Mouse (Mus musculus): ENCODE results near the gene Slc48a1. TPM values are rescaled to one million over a fixed set of nuclear protein-coding genes. Genes with fewer than 3 reads are reported as not detected.

Slc48a1 gene
- polyA plus RNA-seq (2015; fragmentation: Nextera tagmentation; extraction: Ambion mirVana), result 85.7 and 90.1 TPM in 2 replicates

- H3K9ac ChIP-seq, result no peak within 1 kb of the TSS
- no peak for ATAC-seq (replicated peaks)
These were observed at the start of gene Slc48a1 for GRCm38 (mm10) chr15:97778311-97779098. Gene Slc48a1 (plus strand): TSS chr15:97778520.

GRCm38 (mm10) chr15:97728804-97729203, 49.5 kb upstream of the Slc48a1 start:
- Histone ChIP-seq H3K27me3 (replicated peaks) (no peaks in the 10 kb centered on the region), H3K27ac (no peak overlapping the region), H3K4me2 (no peak overlapping the region), H3K9ac (no peak overlapping the region), H3K36me3 (replicated peaks) (no peaks in the 10 kb centered on the region), H3K9me3 (no peaks in the 10 kb centered on the region), H3K4me1 (no peaks in the 10 kb centered on the region), H3K4me3 (no peak overlapping the region)
- 58% methylated on average over 7 of the region's 7 CpGs for WGBS
- ATAC-seq (replicated peaks), result no peak

More at GRCm38 (mm10) chr15:97778311-97779098, at the start of gene Slc48a1:
- 76% methylated on average over 8 of the region's 8 CpGs for WGBS
- Histone ChIP-seq H3K9me3 (no peaks in the 10 kb centered on the region), H3K27ac (no peak within 1 kb of the TSS), H3K27me3 (replicated peaks) (peaks cover 20% of the 10 kb centered on the region; the same call in 1 of the 2 replicates), H3K4me3 (no peak within 1 kb of the TSS), H3K4me1 (peaks cover 7% of the 10 kb centered on the region; the same call in 1 of the 2 replicates), H3K36me3 (replicated peaks) (no peaks in the 10 kb centered on the region), H3K4me2 (no peak within 1 kb of the TSS)

GRCm38 (mm10) chr15:97730365-97730764, 48.0 kb upstream of the Slc48a1 start:
- no peaks in the 10 kb centered on the region for H3K4me1 ChIP-seq
- H3K9ac ChIP-seq, result no peak overlapping the region
- WGBS, result 58% methylated on average over 6 of the region's 6 CpGs
- H3K4me3 ChIP-seq, result no peak overlapping the region
- H3K27ac ChIP-seq, result no peak overlapping the region
- ATAC-seq (replicated peaks), result no peak
- H3K9me3 ChIP-seq, result no peaks in the 10 kb centered on the region
- H3K4me2 ChIP-seq, result no peak overlapping the region
- no peaks in the 10 kb centered on the region for H3K36me3 ChIP-seq (replicated peaks)
- H3K27me3 ChIP-seq (replicated peaks), result no peaks in the 10 kb centered on the region

GRCm38 (mm10) chr15:97731111-97731510, 47.2 kb upstream of the Slc48a1 start, which contains the start of gene Endou:
Gene Endou (minus strand): TSS chr15:97731339.
- Histone ChIP-seq H3K9ac (no peak within 1 kb of the TSS), H3K4me2 (no peak within 1 kb of the TSS), H3K4me3 (no peak within 1 kb of the TSS), H3K4me1 (no peaks in the 10 kb centered on the region), H3K27ac (no peak within 1 kb of the TSS), H3K36me3 (replicated peaks) (no peaks in the 10 kb centered on the region), H3K27me3 (replicated peaks) (no peaks in the 10 kb centered on the region), H3K9me3 (no peaks in the 10 kb centered on the region)
- 94% methylated on average over 8 of the region's 8 CpGs for WGBS
- ATAC-seq (replicated peaks), result no peak

- Histone ChIP-seq H3K36me3 (replicated peaks) (no peaks in the 10 kb centered on the region), H3K27me3 (replicated peaks) (no peaks in the 10 kb centered on the region), H3K4me2 (no peak overlapping the region), H3K27ac (no peak overlapping the region), H3K4me3 (no peak overlapping the region), H3K9me3 (no peaks in the 10 kb centered on the region), H3K4me1 (no peaks in the 10 kb centered on the region), H3K9ac (no peak overlapping the region)
- 92% methylated on average over 11 of the region's 11 CpGs for WGBS
- ATAC-seq (replicated peaks), result no peak
These were observed 46.3 kb upstream of the Slc48a1 start for GRCm38 (mm10) chr15:97731988-97732387.

GRCm38 (mm10) chr15:97738923-97739322, 39.4 kb upstream of the Slc48a1 start:
- Histone ChIP-seq H3K4me1 (peaks cover 7% of the 10 kb centered on the region; the same call in 1 of the 2 replicates), H3K27me3 (replicated peaks) (no peaks in the 10 kb centered on the region), H3K4me2 (no peak overlapping the region), H3K9ac (no peak overlapping the region), H3K27ac (no peak overlapping the region), H3K36me3 (replicated peaks) (no peaks in the 10 kb centered on the region), H3K4me3 (no peak overlapping the region), H3K9me3 (no peaks in the 10 kb centered on the region)
- ATAC-seq (replicated peaks), result no peak
- 93% methylated on average over 7 of the region's 7 CpGs for WGBS

GRCm38 (mm10) chr15:97740283-97740732, 38.0 kb upstream of the Slc48a1 start:
- 83% methylated on average over 9 of the region's 9 CpGs for WGBS
- no peak overlapping the region for H3K27ac ChIP-seq
- H3K4me3 ChIP-seq, result no peak overlapping the region
- H3K9ac ChIP-seq, result no peak overlapping the region
- no peaks in the 10 kb centered on the region for H3K9me3 ChIP-seq
- no peak overlapping the region for H3K4me2 ChIP-seq
- no peaks in the 10 kb centered on the region for H3K36me3 ChIP-seq (replicated peaks)
- ATAC-seq (replicated peaks), result no peak
- peaks cover 12% of the 10 kb centered on the region; the same call in 1 of the 2 replicates for H3K4me1 ChIP-seq
- H3K27me3 ChIP-seq (replicated peaks), result no peaks in the 10 kb centered on the region

- no peaks in the 10 kb centered on the region for H3K27me3 ChIP-seq (replicated peaks)
- no peaks in the 10 kb centered on the region for H3K36me3 ChIP-seq (replicated peaks)
- peaks cover 12% of the 10 kb centered on the region; the same call in 1 of the 2 replicates for H3K4me1 ChIP-seq
- WGBS, result 86% methylated on average over 12 of the region's 12 CpGs
- H3K4me3 ChIP-seq, result no peak overlapping the region
- no peak overlapping the region for H3K4me2 ChIP-seq
- H3K9ac ChIP-seq, result no peak overlapping the region
- no peak for ATAC-seq (replicated peaks)
- H3K9me3 ChIP-seq, result no peaks in the 10 kb centered on the region
- no peak overlapping the region for H3K27ac ChIP-seq
These were observed 36.7 kb upstream of the Slc48a1 start for GRCm38 (mm10) chr15:97741662-97742061.

- WGBS, result 49% methylated on average over 7 of the region's 7 CpGs
- no peak overlapping the region for H3K4me3 ChIP-seq
These were observed 36.2 kb upstream of the Slc48a1 start for GRCm38 (mm10) chr15:97742074-97742473.

GRCm38 (mm10) chr15:97742600-97742999, 35.7 kb upstream of the Slc48a1 start:
- H3K9me3 ChIP-seq, result no peaks in the 10 kb centered on the region
- no peaks in the 10 kb centered on the region for H3K36me3 ChIP-seq (replicated peaks)
- H3K4me2 ChIP-seq, result no peak overlapping the region
- H3K4me1 ChIP-seq, result peaks cover 12% of the 10 kb centered on the region; the same call in 1 of the 2 replicates
- no peak for ATAC-seq (replicated peaks)
- 0 out of 2 replicates have a peak overlapping the region, but pooled peaks have one; percentile 2 for H3K27ac ChIP-seq
- no peak overlapping the region for H3K4me3 ChIP-seq
- H3K9ac ChIP-seq, result no peak overlapping the region
- 0 out of 2 replicates have a peak, but pooled peaks cover 5% of the 10 kb centered on the region for H3K27me3 ChIP-seq (replicated peaks)
- 50% methylated on average over 4 of the region's 4 CpGs for WGBS

More at GRCm38 (mm10) chr15:97742074-97742473, 36.2 kb upstream of the Slc48a1 start:
- 0 out of 2 replicates have a peak overlapping the region, but pooled peaks have one; percentile 2 for H3K27ac ChIP-seq
- H3K4me1 ChIP-seq, result peaks cover 12% of the 10 kb centered on the region; the same call in 1 of the 2 replicates
- H3K4me2 ChIP-seq, result no peak overlapping the region
- no peaks in the 10 kb centered on the region for H3K9me3 ChIP-seq
- H3K36me3 ChIP-seq (replicated peaks), result no peaks in the 10 kb centered on the region
- ATAC-seq (replicated peaks), result no peak
- 0 out of 2 replicates have a peak, but pooled peaks cover 4% of the 10 kb centered on the region for H3K27me3 ChIP-seq (replicated peaks)
- no peak overlapping the region for H3K9ac ChIP-seq

- H3K27me3 ChIP-seq (replicated peaks), result 0 out of 2 replicates have a peak, but pooled peaks cover 5% of the 10 kb centered on the region
- peaks cover 12% of the 10 kb centered on the region; the same call in 1 of the 2 replicates for H3K4me1 ChIP-seq
- no peak overlapping the region for H3K4me3 ChIP-seq
- no peak overlapping the region for H3K27ac ChIP-seq
- 86% methylated on average over 5 of the region's 5 CpGs for WGBS
- no peak overlapping the region for H3K4me2 ChIP-seq
- ATAC-seq (replicated peaks), result no peak
- H3K9me3 ChIP-seq, result no peaks in the 10 kb centered on the region
- H3K9ac ChIP-seq, result no peak overlapping the region
- H3K36me3 ChIP-seq (replicated peaks), result no peaks in the 10 kb centered on the region
These were observed 35.1 kb upstream of the Slc48a1 start for GRCm38 (mm10) chr15:97743210-97743609.

- H3K4me2 ChIP-seq, result no peak overlapping the region
- WGBS, result 77% methylated on average over 12 of the region's 12 CpGs
- H3K9me3 ChIP-seq, result no peaks in the 10 kb centered on the region
- no peak overlapping the region for H3K4me3 ChIP-seq
- H3K36me3 ChIP-seq (replicated peaks), result no peaks in the 10 kb centered on the region
- H3K27me3 ChIP-seq (replicated peaks), result 0 out of 2 replicates have a peak, but pooled peaks cover 5% of the 10 kb centered on the region
- ATAC-seq (replicated peaks), result no peak
- no peak overlapping the region for H3K27ac ChIP-seq
- H3K9ac ChIP-seq, result no peak overlapping the region
- H3K4me1 ChIP-seq, result peaks cover 12% of the 10 kb centered on the region; the same call in 1 of the 2 replicates
These were observed 34.3 kb upstream of the Slc48a1 start for GRCm38 (mm10) chr15:97743961-97744525.
